Mouse (Mus musculus): Measurements from ENCODE around the gene Capn5. TPM values are rescaled to one million over a fixed set of nuclear protein-coding genes. Genes with fewer than 3 reads are reported as not detected.

Capn5 gene
- polyA plus RNA-seq, 1 experiment from 2014 or later: 7.4 TPM

GRCm38 (mm10) chr7:98146447-98146845 lies 31.6 kb downstream of the Capn5 start:
- no peaks in the 10 kb centered on the region for H3K36me3 ChIP-seq (ENCODE audit: control insufficient read depth, insufficient read depth)
- no peaks in the 10 kb centered on the region for H3K9me3 ChIP-seq (replicated peaks; ENCODE audit: control insufficient read depth, low read length)
- H3K4me1 ChIP-seq (ENCODE audit: control insufficient read depth, insufficient read depth, low read length): peaks cover 7% of the 10 kb centered on the region
- H3K27me3 ChIP-seq (ENCODE audit: control insufficient read depth, insufficient read depth, low read length): no peaks in the 10 kb centered on the region; the same call in none of the 2 replicates
- H3K4me3 ChIP-seq (ENCODE audit: low read length): no peak overlapping the region
- ATAC-seq (replicated peaks; ENCODE audit: extremely low read depth, insufficient read depth, low FRiP score): no peak
- H3K9ac ChIP-seq (ENCODE audit: low read length): no peak overlapping the region
- H3K27ac ChIP-seq (ENCODE audit: low read length): no peak overlapping the region
- 78% methylated on average over 8 of the region's 8 CpGs for WGBS
- H3K4me2 ChIP-seq (ENCODE audit: low read depth, low read length): no peak overlapping the region

GRCm38 (mm10) chr7:98145842-98146446 lies 32.1 kb downstream of the Capn5 start:
- no peak for ATAC-seq (replicated peaks; ENCODE audit: extremely low read depth, insufficient read depth, low FRiP score)

GRCm38 (mm10) chr7:98145402-98145801 lies 32.7 kb downstream of the Capn5 start, which contains the start of gene Omp:
Omp (minus strand) TSS chr7:98145502.
- ATAC-seq (replicated peaks; ENCODE audit: extremely low read depth, insufficient read depth, low FRiP score): no peak
- WGBS: 82% methylated on average over 5 of the region's 5 CpGs
- Histone ChIP-seq H3K4me2 (ENCODE audit: low read depth, low read length) (no peak within 1 kb of the TSS), H3K27me3 (ENCODE audit: control insufficient read depth, insufficient read depth, low read length) (no peaks in the 10 kb centered on the region; the same call in none of the 2 replicates), H3K4me1 (ENCODE audit: control insufficient read depth, insufficient read depth, low read length) (peaks cover 14% of the 10 kb centered on the region), H3K4me3 (ENCODE audit: low read length) (no peak within 1 kb of the TSS), H3K36me3 (ENCODE audit: control insufficient read depth, insufficient read depth) (no peaks in the 10 kb centered on the region), H3K9me3 (replicated peaks; ENCODE audit: control insufficient read depth, low read length) (no peaks in the 10 kb centered on the region), H3K9ac (ENCODE audit: low read length) (no peak within 1 kb of the TSS), H3K27ac (ENCODE audit: low read length) (no peak within 1 kb of the TSS)

More at GRCm38 (mm10) chr7:98145842-98146446, 32.1 kb downstream of the Capn5 start:
- Histone ChIP-seq H3K4me3 (ENCODE audit: low read length) (no peak overlapping the region), H3K4me2 (ENCODE audit: low read depth, low read length) (no peak overlapping the region), H3K9ac (ENCODE audit: low read length) (no peak overlapping the region), H3K4me1 (ENCODE audit: control insufficient read depth, insufficient read depth, low read length) (peaks cover 9% of the 10 kb centered on the region), H3K27ac (ENCODE audit: low read length) (no peak overlapping the region), H3K9me3 (replicated peaks; ENCODE audit: control insufficient read depth, low read length) (no peaks in the 10 kb centered on the region), H3K36me3 (ENCODE audit: control insufficient read depth, insufficient read depth) (no peaks in the 10 kb centered on the region), H3K27me3 (ENCODE audit: control insufficient read depth, insufficient read depth, low read length) (no peaks in the 10 kb centered on the region; the same call in none of the 2 replicates)
- WGBS: 71% methylated on average over 12 of the region's 12 CpGs

GRCm38 (mm10) chr7:98142648-98143047 lies 35.4 kb downstream of the Capn5 start:
- H3K36me3 ChIP-seq (ENCODE audit: control insufficient read depth, insufficient read depth): no peaks in the 10 kb centered on the region
- H3K9me3 ChIP-seq (replicated peaks; ENCODE audit: control insufficient read depth, low read length): no peaks in the 10 kb centered on the region
- H3K27me3 ChIP-seq (ENCODE audit: control insufficient read depth, insufficient read depth, low read length): no peaks in the 10 kb centered on the region; the same call in none of the 2 replicates
- H3K27ac ChIP-seq (ENCODE audit: low read length): no peak overlapping the region
- peaks cover 19% of the 10 kb centered on the region for H3K4me1 ChIP-seq (ENCODE audit: control insufficient read depth, insufficient read depth, low read length)
- no peak for ATAC-seq (replicated peaks; ENCODE audit: extremely low read depth, insufficient read depth, low FRiP score)
- H3K4me3 ChIP-seq (ENCODE audit: low read length): no peak overlapping the region
- H3K4me2 ChIP-seq (ENCODE audit: low read depth, low read length): no peak overlapping the region
- no peak overlapping the region for H3K9ac ChIP-seq (ENCODE audit: low read length)
- 76% methylated on average over 3 of the region's 3 CpGs for WGBS

- Histone ChIP-seq H3K36me3 (ENCODE audit: control insufficient read depth, insufficient read depth) (no peaks in the 10 kb centered on the region), H3K27ac (ENCODE audit: low read length) (no peak overlapping the region), H3K27me3 (ENCODE audit: control insufficient read depth, insufficient read depth, low read length) (no peaks in the 10 kb centered on the region; the same call in none of the 2 replicates), H3K9me3 (replicated peaks; ENCODE audit: control insufficient read depth, low read length) (no peaks in the 10 kb centered on the region), H3K4me2 (ENCODE audit: low read depth, low read length) (no peak overlapping the region), H3K4me3 (ENCODE audit: low read length) (no peak overlapping the region), H3K4me1 (ENCODE audit: control insufficient read depth, insufficient read depth, low read length) (peaks cover 16% of the 10 kb centered on the region), H3K9ac (ENCODE audit: low read length) (no peak overlapping the region)
- no peak for ATAC-seq (replicated peaks; ENCODE audit: extremely low read depth, insufficient read depth, low FRiP score)
- WGBS: 73% methylated on average over 8 of the region's 8 CpGs
Measured at GRCm38 (mm10) chr7:98142247-98142646, 35.8 kb downstream of the Capn5 start.

- no peak overlapping the region for H3K27ac ChIP-seq (ENCODE audit: low read length)
Measured at GRCm38 (mm10) chr7:98141206-98141605, 36.9 kb downstream of the Capn5 start.

GRCm38 (mm10) chr7:98140597-98140996 lies 37.5 kb downstream of the Capn5 start:
- WGBS: 10% methylated on average over 2 of the region's 2 CpGs
- H3K36me3 ChIP-seq (ENCODE audit: control insufficient read depth, insufficient read depth): no peaks in the 10 kb centered on the region
- peaks cover 16% of the 10 kb centered on the region for H3K4me1 ChIP-seq (ENCODE audit: control insufficient read depth, insufficient read depth, low read length)
- H3K27me3 ChIP-seq (ENCODE audit: control insufficient read depth, insufficient read depth, low read length): no peaks in the 10 kb centered on the region; the same call in none of the 2 replicates
- H3K27ac ChIP-seq (ENCODE audit: low read length): peak overlapping the region; percentile 18; the same call in 1 of the 2 replicates
- no peaks in the 10 kb centered on the region for H3K9me3 ChIP-seq (replicated peaks; ENCODE audit: control insufficient read depth, low read length)
- peak overlapping the region; percentile 23; the same call in 1 of the 2 replicates for H3K9ac ChIP-seq (ENCODE audit: low read length)
- 0 out of 2 replicates have a peak, but pooled peaks have one; percentile 57 for ATAC-seq (replicated peaks; ENCODE audit: extremely low read depth, insufficient read depth, low FRiP score)
- H3K4me3 ChIP-seq (ENCODE audit: low read length): no peak overlapping the region
- H3K4me2 ChIP-seq (ENCODE audit: low read depth, low read length): no peak overlapping the region

More at GRCm38 (mm10) chr7:98141206-98141605, 36.9 kb downstream of the Capn5 start:
- WGBS: 47% methylated on average over 3 of the region's 3 CpGs
- H3K27me3 ChIP-seq (ENCODE audit: control insufficient read depth, insufficient read depth, low read length): no peaks in the 10 kb centered on the region; the same call in none of the 2 replicates
- 0 out of 2 replicates have a peak, but pooled peaks have one; percentile 30 for ATAC-seq (replicated peaks; ENCODE audit: extremely low read depth, insufficient read depth, low FRiP score)
- no peaks in the 10 kb centered on the region for H3K9me3 ChIP-seq (replicated peaks; ENCODE audit: control insufficient read depth, low read length)
- H3K4me3 ChIP-seq (ENCODE audit: low read length): no peak overlapping the region
- no peak overlapping the region for H3K9ac ChIP-seq (ENCODE audit: low read length)
- H3K4me2 ChIP-seq (ENCODE audit: low read depth, low read length): no peak overlapping the region
- no peaks in the 10 kb centered on the region for H3K36me3 ChIP-seq (ENCODE audit: control insufficient read depth, insufficient read depth)
- H3K4me1 ChIP-seq (ENCODE audit: control insufficient read depth, insufficient read depth, low read length): peaks cover 16% of the 10 kb centered on the region

GRCm38 (mm10) chr7:98139216-98139615 lies 38.9 kb downstream of the Capn5 start:
- Histone ChIP-seq H3K9ac (ENCODE audit: low read length) (no peak overlapping the region), H3K4me2 (ENCODE audit: low read depth, low read length) (peak overlapping the region; percentile 22), H3K4me3 (ENCODE audit: low read length) (no peak overlapping the region), H3K27ac (ENCODE audit: low read length) (no peak overlapping the region), H3K9me3 (replicated peaks; ENCODE audit: control insufficient read depth, low read length) (no peaks in the 10 kb centered on the region), H3K36me3 (ENCODE audit: control insufficient read depth, insufficient read depth) (no peaks in the 10 kb centered on the region), H3K4me1 (ENCODE audit: control insufficient read depth, insufficient read depth, low read length) (peaks cover 16% of the 10 kb centered on the region), H3K27me3 (ENCODE audit: control insufficient read depth, insufficient read depth, low read length) (no peaks in the 10 kb centered on the region; the same call in 1 of the 2 replicates)
- 0 out of 2 replicates have a peak, but pooled peaks have one; percentile 42 for ATAC-seq (replicated peaks; ENCODE audit: extremely low read depth, insufficient read depth, low FRiP score)
- 24% methylated on average over 9 of the region's 9 CpGs for WGBS

- Histone ChIP-seq H3K9ac (ENCODE audit: low read length) (no peak overlapping the region), H3K4me2 (ENCODE audit: low read depth, low read length) (no peak overlapping the region), H3K36me3 (ENCODE audit: control insufficient read depth, insufficient read depth) (no peaks in the 10 kb centered on the region), H3K4me3 (ENCODE audit: low read length) (no peak overlapping the region), H3K9me3 (replicated peaks; ENCODE audit: control insufficient read depth, low read length) (no peaks in the 10 kb centered on the region), H3K27ac (ENCODE audit: low read length) (no peak overlapping the region), H3K4me1 (ENCODE audit: control insufficient read depth, insufficient read depth, low read length) (peaks cover 16% of the 10 kb centered on the region), H3K27me3 (ENCODE audit: control insufficient read depth, insufficient read depth, low read length) (no peaks in the 10 kb centered on the region; the same call in 1 of the 2 replicates)
- no peak for ATAC-seq (replicated peaks; ENCODE audit: extremely low read depth, insufficient read depth, low FRiP score)
- 77% methylated on average over 2 of the region's 2 CpGs for WGBS
Measured at GRCm38 (mm10) chr7:98137995-98138394, 40.1 kb downstream of the Capn5 start.
